Mouse (Mus musculus) thymus, adult 2 months (tissue): ENCODE results near the gene Kcnk3.

Experiments
- CTCF ChIP-seq: fragments of 200-500 bp; IDR thresholded peaks from 2 replicates; pipeline ENCODE4 v1.5.1; 2012; ENCODE audit warnings: mild to moderate bottlenecking, control low read depth, low read length, moderate library complexity, borderline replicate concordance; ENCODE audit not compliant: control insufficient read depth, poor library complexity, insufficient read depth; ENCODE audit errors: extremely low read depth
- POLR2A ChIP-seq: fragments of 200-500 bp; IDR thresholded peaks from 2 replicates; pipeline ENCODE4 v1.6.1; 2012; ENCODE audit warnings: mild to moderate bottlenecking, low read length, control low read depth, moderate library complexity; ENCODE audit not compliant: control insufficient read depth, poor library complexity, insufficient read depth; ENCODE audit errors: extremely low read depth

DNA sequence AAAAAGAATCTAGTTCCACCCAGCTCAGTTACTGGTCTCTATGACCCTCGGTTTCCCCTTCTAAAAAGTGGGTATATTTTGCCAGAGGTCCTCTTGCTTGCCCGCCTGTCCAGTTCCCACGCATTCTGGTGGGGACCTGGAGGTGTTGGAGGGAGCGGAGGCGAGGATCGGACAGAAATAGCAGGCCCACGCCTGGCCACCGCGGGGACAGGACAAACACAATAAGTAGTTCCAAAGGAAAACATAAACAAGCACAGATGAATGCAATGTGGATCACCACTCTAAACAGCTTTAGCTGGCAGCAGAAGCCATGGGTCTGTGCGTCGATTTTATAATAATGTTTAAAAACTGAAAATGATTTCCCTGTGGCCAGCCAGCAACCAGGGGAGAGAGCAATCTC is 5.4 kb downstream of the Kcnk3 start:
- no peak for TF ChIP-seq POLR2A
- TF ChIP-seq CTCF = no peak
